Mouse (Mus musculus) C2C12 (cell line): ENCODE results near the gene Zic2. TPM values are rescaled to one million over a fixed set of nuclear protein-coding genes. Genes with fewer than 3 reads are reported as not detected.
A peak's percentile ranks its signal among the peaks of the same experiment; 100 is the strongest.

Experiments
- H3K27me3 ChIP-seq: one replicate; pipeline ENCODE4 v1.6.1; 2011; ENCODE audit not compliant: control insufficient read depth, insufficient read depth, insufficient read length
- H3K36me3 ChIP-seq: one replicate; pipeline ENCODE4 v1.6.1; 2011; ENCODE audit not compliant: control insufficient read depth, insufficient read depth
- H3K4me3 ChIP-seq: one replicate; pipeline ENCODE4 v1.5.1; 2011; ENCODE audit warnings: mild to moderate bottlenecking, control low read depth; ENCODE audit not compliant: poor library complexity, insufficient read depth, severe bottlenecking
- H3K79me2 ChIP-seq: one replicate; pipeline ENCODE4 v1.6.1; 2011; ENCODE audit not compliant: control insufficient read depth, insufficient read depth
- H3K79me3 ChIP-seq: one replicate; pipeline ENCODE4 v1.6.1; 2011; ENCODE audit warnings: low read depth, control low read depth
- H3ac ChIP-seq: one replicate; pipeline ENCODE3; 2011; ENCODE audit warnings: low read depth; ENCODE audit not compliant: control insufficient read depth, insufficient read length
- CEBPB ChIP-seq: IDR thresholded peaks from one replicate; pipeline ENCODE4 v1.6.1; 2011; ENCODE audit warnings: low read depth, mild to moderate bottlenecking, control low read depth, moderate library complexity
- CTCF ChIP-seq: IDR thresholded peaks from one replicate; pipeline ENCODE4 v1.5.1; 2011; ENCODE audit not compliant: control insufficient read depth, insufficient read depth, insufficient read length
- FOSL1 ChIP-seq: IDR thresholded peaks from one replicate; pipeline ENCODE4 v1.8.0; 2011; ENCODE audit warnings: mild to moderate bottlenecking, low read length; ENCODE audit not compliant: poor library complexity, insufficient read depth, severe bottlenecking
- MAX ChIP-seq: IDR thresholded peaks from one replicate; pipeline ENCODE4 v1.6.1; 2011; ENCODE audit warnings: mild to moderate bottlenecking, control low read depth
- MYOD1 ChIP-seq: IDR thresholded peaks from one replicate; pipeline ENCODE4 v1.6.1; 2011; ENCODE audit warnings: low read depth; ENCODE audit not compliant: control insufficient read depth, insufficient read length
- MYOG ChIP-seq: IDR thresholded peaks from one replicate; pipeline ENCODE4 v1.6.1; 2011; ENCODE audit not compliant: control insufficient read depth, insufficient read length; ENCODE audit errors: extremely low read depth
- USF1 ChIP-seq: IDR thresholded peaks from one replicate; pipeline ENCODE4 v1.6.1; 2011; ENCODE audit warnings: low read depth, mild to moderate bottlenecking, control low read depth, moderate library complexity
- polyA plus RNA-seq: library from polyadenylated mRNA; unstranded; fragments of >200 nt; fragmentation: generic; extraction: Trizol; gene quantifications from one replicate; pipeline ENCODE4 v1.2.1, GENCODE M21; 2012; ENCODE audit warnings: missing spikeins

Zic2 gene
- polyA plus RNA-seq, 1 experiment, result 2.5 TPM

- H3K79me3 ChIP-seq, result no peaks in the 10 kb centered on the region
- no peaks in the 10 kb centered on the region for H3K79me2 ChIP-seq
- peaks cover 6% of the 10 kb centered on the region for H3K27me3 ChIP-seq
- no peaks in the 10 kb centered on the region for H3K36me3 ChIP-seq
- H3ac ChIP-seq, result no peak within 1 kb of the TSS
- no peak for TF ChIP-seq CEBPB
- no peak for TF ChIP-seq MYOG
- no peak for TF ChIP-seq USF1
- TF ChIP-seq FOSL1, result no peak
- TF ChIP-seq MYOD1, result no peak
- TF ChIP-seq CTCF, result no peak
- no peak for TF ChIP-seq MAX
- no peak within 1 kb of the TSS for H3K4me3 ChIP-seq
Measured at GRCm38 (mm10) chr14:122490441-122491328, 15.4 kb downstream of the Zic2 start, which contains the start of gene Gm10837. Gm10837 (plus strand) TSS chr14:122490586.

GRCm38 (mm10) chr14:122491521-122491920, 16.3 kb downstream of the Zic2 start:
- no peak for TF ChIP-seq MYOD1
- no peak for TF ChIP-seq MYOG
- TF ChIP-seq CTCF, result no peak
- no peak for TF ChIP-seq USF1
- no peak for TF ChIP-seq MAX
- TF ChIP-seq FOSL1, result no peak
- TF ChIP-seq CEBPB, result no peak
- H3K4me3 ChIP-seq, result no peak overlapping the region
- H3K79me3 ChIP-seq, result no peaks in the 10 kb centered on the region
- H3K27me3 ChIP-seq, result peaks cover 6% of the 10 kb centered on the region
- H3K79me2 ChIP-seq, result no peaks in the 10 kb centered on the region
- no peaks in the 10 kb centered on the region for H3K36me3 ChIP-seq
- H3ac ChIP-seq, result no peak overlapping the region

- no peaks in the 10 kb centered on the region for H3K36me3 ChIP-seq
- H3K4me3 ChIP-seq, result no peak overlapping the region
- no peak overlapping the region for H3ac ChIP-seq
- no peak for TF ChIP-seq FOSL1
- no peak for TF ChIP-seq CEBPB
- no peak for TF ChIP-seq MYOD1
- TF ChIP-seq MYOG, result no peak
- TF ChIP-seq CTCF, result no peak
- no peak for TF ChIP-seq MAX
- no peak for TF ChIP-seq USF1
- peaks cover 6% of the 10 kb centered on the region for H3K27me3 ChIP-seq
- no peaks in the 10 kb centered on the region for H3K79me3 ChIP-seq
- no peaks in the 10 kb centered on the region for H3K79me2 ChIP-seq
Measured at GRCm38 (mm10) chr14:122492015-122492414, 16.8 kb downstream of the Zic2 start.

GRCm38 (mm10) chr14:122509058-122509457, 33.8 kb downstream of the Zic2 start:
- H3K79me3 ChIP-seq, result no peaks in the 10 kb centered on the region
- no peak overlapping the region for H3K4me3 ChIP-seq
- H3K36me3 ChIP-seq, result no peaks in the 10 kb centered on the region
- no peak overlapping the region for H3ac ChIP-seq
- no peak for TF ChIP-seq USF1
- TF ChIP-seq FOSL1, result no peak
- TF ChIP-seq MYOG, result no peak
- no peak for TF ChIP-seq MYOD1
- TF ChIP-seq CTCF, result no peak
- no peak for TF ChIP-seq CEBPB
- no peak for TF ChIP-seq MAX
- H3K79me2 ChIP-seq, result no peaks in the 10 kb centered on the region
- H3K27me3 ChIP-seq, result peaks cover 8% of the 10 kb centered on the region

GRCm38 (mm10) chr14:122511519-122511918, 36.3 kb downstream of the Zic2 start:
- TF ChIP-seq CTCF (no peak), USF1 (no peak), MYOG (no peak), CEBPB (no peak), MAX (no peak), FOSL1 (no peak), MYOD1 (no peak)
- no peak overlapping the region for H3ac ChIP-seq
- peaks cover 8% of the 10 kb centered on the region for H3K27me3 ChIP-seq
- H3K79me3 ChIP-seq, result no peaks in the 10 kb centered on the region
- H3K79me2 ChIP-seq, result no peaks in the 10 kb centered on the region
- no peaks in the 10 kb centered on the region for H3K36me3 ChIP-seq
- no peak overlapping the region for H3K4me3 ChIP-seq

GRCm38 (mm10) chr14:122513511-122514036, 38.3 kb downstream of the Zic2 start:
- H3ac ChIP-seq, result no peak overlapping the region
- TF ChIP-seq MAX (no peak), USF1 (no peak), MYOG (no peak), MYOD1 (peak; percentile 73), CEBPB (peak; percentile 21), CTCF (no peak), FOSL1 (no peak)
- H3K4me3 ChIP-seq, result no peak overlapping the region
- no peaks in the 10 kb centered on the region for H3K79me3 ChIP-seq
- H3K27me3 ChIP-seq, result peaks cover 8% of the 10 kb centered on the region
- H3K36me3 ChIP-seq, result no peaks in the 10 kb centered on the region
- H3K79me2 ChIP-seq, result no peaks in the 10 kb centered on the region
